Mouse (Mus musculus) lung, postnatal 0 days (tissue): Measurements from ENCODE around the gene Fndc3a. TPM values are rescaled to one million over a fixed set of nuclear protein-coding genes. Genes with fewer than 3 reads are reported as not detected.

ENCODE experiments used
- ATAC-seq: fragments of 200-750 bp; cut with Nextera tagmentation; 2 replicates; pipeline ENCODE4 v1.8.0; 2017; ENCODE audit warnings: moderate library complexity
- DNase-seq: peaks from one replicate; pipeline ENCODE4 v3.0.0-alpha.2; 2016; ENCODE audit warnings: low spot score
- H3K27ac ChIP-seq: fragments of 300-500 bp; sonication (generic); 2 replicates; pipeline ENCODE4 v1.5.1; 2014; ENCODE audit warnings: antibody characterized with exemption, mild to moderate bottlenecking, low read length, mixed read lengths
- H3K27me3 ChIP-seq: fragments of 300-500 bp; sonication (generic); replicated peaks from 2 replicates; pipeline ENCODE4 v1.6.1; 2014; ENCODE audit warnings: low read length, mixed read lengths; ENCODE audit not compliant: insufficient read depth
- H3K36me3 ChIP-seq: fragments of 300-500 bp; sonication (generic); 2 replicates; pipeline ENCODE4 v1.6.1; 2014; ENCODE audit warnings: low read length, mixed read lengths; ENCODE audit not compliant: insufficient read depth
- H3K4me1 ChIP-seq: fragments of 300-500 bp; sonication (generic); 2 replicates; pipeline ENCODE4 v1.6.1; 2014; ENCODE audit warnings: antibody characterized with exemption, low read depth, low read length, mixed read lengths; ENCODE audit not compliant: insufficient read depth
- H3K4me2 ChIP-seq: fragments of 300-500 bp; sonication (generic); replicated peaks from 2 replicates; pipeline ENCODE4 v1.6.1; 2014; ENCODE audit warnings: low read depth, mild to moderate bottlenecking, low read length, moderate library complexity, mixed read lengths
- H3K4me3 ChIP-seq: fragments of 300-500 bp; sonication (generic); 2 replicates; pipeline ENCODE4 v1.5.1; 2014; ENCODE audit warnings: low read depth, low read length
- H3K9ac ChIP-seq: fragments of 300-500 bp; sonication (generic); replicated peaks from 2 replicates; pipeline ENCODE4 v1.6.1; 2014; ENCODE audit warnings: low read depth, mild to moderate bottlenecking
- H3K9me3 ChIP-seq: fragments of 300-500 bp; sonication (generic); 2 replicates; pipeline ENCODE4 v1.6.1; 2016; ENCODE audit warnings: low read length, mixed read lengths
- CTCF ChIP-seq: IDR thresholded peaks from 2 replicates; pipeline ENCODE4 v1.5.1; 2016; ENCODE audit warnings: antibody characterized with exemption, mild to moderate bottlenecking
- EP300 ChIP-seq: IDR thresholded peaks from 2 replicates; pipeline ENCODE4 v1.6.1; 2016; ENCODE audit warnings: antibody characterized with exemption, mild to moderate bottlenecking, control low read depth
- WGBS: fragments of 180-500 bp; shearing (Covaris S2); extraction: QIAGEN DNeasy Blood & Tissue Kit; methylation state at CpG from one replicate; pipeline ENCODE4 v1.1.7; 2014; 5-methylcytosine and 5-hydroxymethylcytosine counted together
- polyA plus RNA-seq: library from polyadenylated mRNA; unstranded; fragments of >200 nt; fragmentation: Nextera tagmentation; extraction: Ambion mirVana; gene quantifications from 2 replicates; pipeline ENCODE4 v1.2.1, GENCODE M21; 2015

Fndc3a gene
- polyA plus RNA-seq, 1 experiment from 2014 or later: 40.2 TPM

DNA sequence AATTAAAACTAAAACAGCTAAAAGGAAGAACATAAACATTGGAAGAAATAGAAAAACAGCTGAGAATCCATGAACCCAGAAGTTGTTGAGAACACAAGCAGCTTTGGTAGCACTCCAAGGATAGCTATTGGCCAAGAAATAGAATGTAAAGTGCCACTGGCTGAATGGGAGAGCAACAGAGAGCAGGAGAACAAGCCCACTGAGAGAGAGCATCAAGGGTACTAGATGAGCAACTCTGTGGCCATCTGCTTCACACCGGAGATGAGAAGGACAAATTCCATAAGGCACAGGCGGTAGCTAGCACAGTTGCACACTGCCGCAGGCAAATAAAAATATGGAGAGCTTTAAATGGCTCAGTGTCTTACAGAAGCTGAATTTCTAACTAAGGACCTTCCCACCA is 219.4 kb downstream of the Fndc3a start:
- 90% methylated on average over 3 of the region's 3 CpGs for WGBS
- Histone ChIP-seq H3K4me2 (no peak overlapping the region), H3K9me3 (no peaks in the 10 kb centered on the region), H3K4me1 (no peaks in the 10 kb centered on the region), H3K9ac (no peak overlapping the region), H3K36me3 (no peaks in the 10 kb centered on the region), H3K4me3 (no peak overlapping the region), H3K27ac (no peak overlapping the region), H3K27me3 (no peaks in the 10 kb centered on the region)
- no peak for ATAC-seq
- TF ChIP-seq CTCF: no peak
- no peak for TF ChIP-seq EP300
- no peak for DNase-seq

Other genes starting within 250 kb of the Fndc3a start
- gene Gm9195, start 218.2 kb downstream of the Fndc3a start, polyA plus RNA-seq: not detected in 2 replicates